Mouse (Mus musculus): ENCODE measurements at regions not wholly inside any gene's neighbourhood (a gene's known extent, or its start where the extent isn't known, plus 50 kb on each side); places are given as distances from the start of the nearest gene placed in this dataset.

DNA sequence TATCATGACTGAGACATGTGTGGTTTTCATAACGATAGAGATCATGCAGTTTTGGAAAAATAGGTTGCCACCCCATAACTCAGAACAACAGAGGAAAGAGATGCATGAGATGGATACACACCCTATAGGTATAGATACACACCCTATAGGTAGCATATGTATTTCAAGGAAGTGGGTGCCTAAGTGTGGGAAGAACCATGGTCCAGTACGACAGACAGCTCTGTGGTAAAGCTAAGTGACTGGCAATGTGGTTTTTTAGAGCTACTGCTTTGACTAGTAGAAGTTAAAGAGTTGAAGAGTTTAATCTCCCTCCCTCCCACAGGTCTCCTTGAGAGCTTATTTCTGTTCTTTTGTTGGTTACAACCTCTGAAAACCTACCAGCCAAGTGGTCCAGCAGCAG, 60.2 kb upstream of the Clint1 start:
- Histone ChIP-seq H3K9ac (replicated peaks; ENCODE audit: low read length) (no peak overlapping the region), H3K4me2 (ENCODE audit: low read length) (no peak overlapping the region), H3K36me3 (ENCODE audit: control insufficient read depth, insufficient read depth, low read length) (no peaks in the 10 kb centered on the region), H3K27ac (replicated peaks; ENCODE audit: low read depth, low read length) (no peak overlapping the region), H3K4me1 (ENCODE audit: control insufficient read depth, insufficient read depth, low read length) (0 out of 2 replicates have a peak, but pooled peaks cover 6% of the 10 kb centered on the region), H3K9me3 (ENCODE audit: control insufficient read depth, low read length) (no peaks in the 10 kb centered on the region), H3K4me3 (replicated peaks; ENCODE audit: low read depth, low read length) (no peak overlapping the region), H3K27me3 (ENCODE audit: control insufficient read depth, insufficient read depth, low read length) (no peaks in the 10 kb centered on the region)
- 94% methylated on average over 2 of the region's 2 CpGs for WGBS
- ATAC-seq (ENCODE audit: low FRiP score, low TSS enrichment), result no peak
- no peak for DNase-seq

- Histone ChIP-seq H3K36me3 (ENCODE audit: control insufficient read depth, insufficient read depth, low read length) (no peaks in the 10 kb centered on the region), H3K27me3 (ENCODE audit: control insufficient read depth, insufficient read depth, low read length) (no peaks in the 10 kb centered on the region), H3K9ac (replicated peaks; ENCODE audit: low read length) (no peak overlapping the region), H3K4me2 (ENCODE audit: low read length) (no peak overlapping the region), H3K27ac (replicated peaks; ENCODE audit: low read depth, low read length) (no peak overlapping the region), H3K9me3 (ENCODE audit: control insufficient read depth, low read length) (no peaks in the 10 kb centered on the region), H3K4me3 (replicated peaks; ENCODE audit: low read depth, low read length) (no peak overlapping the region), H3K4me1 (ENCODE audit: control insufficient read depth, insufficient read depth, low read length) (0 out of 2 replicates have a peak, but pooled peaks cover 6% of the 10 kb centered on the region)
- DNase-seq (no peak), ATAC-seq (ENCODE audit: low FRiP score, low TSS enrichment) (no peak)
- WGBS, result 77% methylated on average over 5 of the region's 5 CpGs
Observed at GRCm38 (mm10) chr11:45794361-45794981, 57.4 kb upstream of the Clint1 start.

GRCm38 (mm10) chr11:45795322-45795721, 56.5 kb upstream of the Clint1 start:
- ATAC-seq (ENCODE audit: low FRiP score, low TSS enrichment), result no peak
- no peaks in the 10 kb centered on the region for H3K36me3 ChIP-seq (ENCODE audit: control insufficient read depth, insufficient read depth, low read length)
- no peak overlapping the region for H3K4me3 ChIP-seq (replicated peaks; ENCODE audit: low read depth, low read length)
- no peak overlapping the region for H3K27ac ChIP-seq (replicated peaks; ENCODE audit: low read depth, low read length)
- no peak for DNase-seq
- 0 out of 2 replicates have a peak, but pooled peaks cover 1% of the 10 kb centered on the region for H3K4me1 ChIP-seq (ENCODE audit: control insufficient read depth, insufficient read depth, low read length)
- H3K4me2 ChIP-seq (ENCODE audit: low read length), result no peak overlapping the region
- no peak overlapping the region for H3K9ac ChIP-seq (replicated peaks; ENCODE audit: low read length)
- no peaks in the 10 kb centered on the region for H3K27me3 ChIP-seq (ENCODE audit: control insufficient read depth, insufficient read depth, low read length)
- no peaks in the 10 kb centered on the region for H3K9me3 ChIP-seq (ENCODE audit: control insufficient read depth, low read length)
- WGBS, result 30% methylated on average over 6 of the region's 6 CpGs

DNA sequence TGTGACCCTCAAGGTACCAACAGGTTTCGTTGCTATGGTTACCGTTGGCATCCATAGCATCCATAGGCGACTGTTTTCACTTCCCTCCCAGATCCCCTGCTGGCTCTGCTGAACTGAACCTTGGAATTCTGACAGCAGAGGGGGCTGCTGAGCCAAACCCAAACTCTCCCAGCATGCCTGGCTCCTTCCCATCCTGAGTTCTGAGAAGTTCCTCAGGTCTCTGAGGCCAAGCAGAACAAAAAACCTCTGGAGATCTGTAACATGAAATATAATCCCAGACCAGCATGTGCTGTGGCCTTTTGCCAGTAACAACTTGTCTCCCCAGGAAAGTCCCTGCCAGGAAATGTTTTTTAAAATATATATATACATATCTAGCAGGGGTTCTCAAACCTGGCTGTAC, 56.1 kb upstream of the Clint1 start:
- 18% methylated on average over 3 of the region's 3 CpGs for WGBS
- DNase-seq, result peak; percentile 66
- no peaks in the 10 kb centered on the region for H3K27me3 ChIP-seq (ENCODE audit: control insufficient read depth, insufficient read depth, low read length)
- no peak overlapping the region for H3K4me2 ChIP-seq (ENCODE audit: low read length)
- no peak overlapping the region for H3K27ac ChIP-seq (replicated peaks; ENCODE audit: low read depth, low read length)
- H3K9ac ChIP-seq (replicated peaks; ENCODE audit: low read length), result no peak overlapping the region
- no peaks in the 10 kb centered on the region for H3K9me3 ChIP-seq (ENCODE audit: control insufficient read depth, low read length)
- H3K36me3 ChIP-seq (ENCODE audit: control insufficient read depth, insufficient read depth, low read length), result no peaks in the 10 kb centered on the region
- H3K4me1 ChIP-seq (ENCODE audit: control insufficient read depth, insufficient read depth, low read length), result no peaks in the 10 kb centered on the region
- H3K4me3 ChIP-seq (replicated peaks; ENCODE audit: low read depth, low read length), result no peak overlapping the region
- ATAC-seq (ENCODE audit: low FRiP score, low TSS enrichment), result no peak

GRCm38 (mm10) chr11:45799732-45800386, 52.0 kb upstream of the Clint1 start:
- Histone ChIP-seq H3K27ac (replicated peaks; ENCODE audit: low read depth, low read length) (no peak overlapping the region), H3K4me3 (replicated peaks; ENCODE audit: low read depth, low read length) (no peak overlapping the region), H3K4me2 (ENCODE audit: low read length) (no peak overlapping the region), H3K4me1 (ENCODE audit: control insufficient read depth, insufficient read depth, low read length) (no peaks in the 10 kb centered on the region), H3K9me3 (ENCODE audit: control insufficient read depth, low read length) (no peaks in the 10 kb centered on the region), H3K27me3 (ENCODE audit: control insufficient read depth, insufficient read depth, low read length) (no peaks in the 10 kb centered on the region), H3K9ac (replicated peaks; ENCODE audit: low read length) (no peak overlapping the region), H3K36me3 (ENCODE audit: control insufficient read depth, insufficient read depth, low read length) (no peaks in the 10 kb centered on the region)
- WGBS, result 27% methylated on average over 9 of the region's 9 CpGs
- no peak for ATAC-seq (ENCODE audit: low FRiP score, low TSS enrichment)
- DNase-seq, result no peak
